ENCODE assay signal across 10 mouse cellular contexts in the genomic region with DNA sequence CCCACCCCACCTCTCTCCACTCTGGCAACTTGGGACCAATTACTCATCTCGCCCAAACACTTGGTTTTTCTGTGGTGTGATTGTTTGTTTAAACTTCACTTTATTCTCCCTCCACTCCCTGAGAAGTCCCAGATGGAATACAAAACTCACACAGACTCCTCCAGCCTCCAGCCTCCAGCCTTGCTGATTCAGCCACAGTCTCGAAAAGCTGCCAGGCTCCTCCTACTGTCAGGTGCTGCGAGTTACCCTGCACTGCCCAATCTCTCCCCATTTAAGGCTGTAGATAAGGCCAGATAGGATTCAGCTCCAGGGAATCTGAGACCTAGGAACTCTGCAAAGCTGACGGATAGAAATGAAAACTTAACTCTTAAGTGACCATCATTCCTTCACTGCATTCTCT.
A peak's percentile ranks its signal among the peaks of the same experiment; 100 is the strongest.
DNase-seq lines count a peak whose midpoint lies in the region; ATAC-seq lines count a peak whose summit lies in the region.
"Had no signal": no experiment of that assay in that cellular context is flagged by ENCODE, and none has a peak within 500 bp of the region (broad histone marks: within the 10 kb centered on the region; RNA-seq: fewer than 3 reads in every experiment).

No protein-coding gene starts in this region.

- H3K9ac ChIP-seq in forebrain, embryonic 15.5 days (replicated peaks): no peak overlapping the region
- H3K9ac ChIP-seq in forebrain, embryonic 13.5 days: no peak overlapping the region
- H3K9ac ChIP-seq in liver, embryonic 12.5 days: no peak overlapping the region
- no peak overlapping the region for H3K9ac ChIP-seq in embryonic facial prominence, embryonic 12.5 days

- H3K27me3 ChIP-seq in forebrain, embryonic 15.5 days: no peaks in the 10 kb centered on the region
- H3K27me3 ChIP-seq in forebrain, embryonic 13.5 days: no peaks in the 10 kb centered on the region
- no peaks in the 10 kb centered on the region for H3K27me3 ChIP-seq in liver, embryonic 12.5 days (replicated peaks)
- no peaks in the 10 kb centered on the region for H3K27me3 ChIP-seq in embryonic facial prominence, embryonic 12.5 days

- WGBS in forebrain, embryonic 15.5 days: 5% methylated on average over 4 of the region's 4 CpGs
- 8% methylated on average over 4 of the region's 4 CpGs for WGBS in forebrain, embryonic 13.5 days
- 11% methylated on average over 4 of the region's 4 CpGs for WGBS in liver, embryonic 12.5 days (ENCODE audit: insufficient replicate concordance)
- 2% methylated on average over 4 of the region's 4 CpGs for WGBS in embryonic facial prominence, embryonic 12.5 days

- H3K4me3 ChIP-seq in forebrain, embryonic 15.5 days: no peak overlapping the region
- H3K4me3 ChIP-seq in forebrain, embryonic 13.5 days: no peak overlapping the region
- H3K4me3 ChIP-seq in liver, embryonic 12.5 days: no peak overlapping the region
- H3K4me3 ChIP-seq in embryonic facial prominence, embryonic 12.5 days: no peak overlapping the region

- H3K27ac ChIP-seq in forebrain, embryonic 15.5 days (replicated peaks): 0 out of 2 replicates have a peak overlapping the region, but pooled peaks have one; percentile 3
- H3K27ac ChIP-seq in forebrain, embryonic 13.5 days: no peak overlapping the region
- H3K27ac ChIP-seq in liver, embryonic 12.5 days: no peak overlapping the region
- H3K27ac ChIP-seq in embryonic facial prominence, embryonic 12.5 days: no peak overlapping the region; the same call in 1 of the 2 replicates

- H3K4me2 ChIP-seq in forebrain, embryonic 15.5 days (replicated peaks): no peak overlapping the region
- no peak overlapping the region for H3K4me2 ChIP-seq in forebrain, embryonic 13.5 days
- H3K4me2 ChIP-seq in liver, embryonic 12.5 days: no peak overlapping the region
- no peak overlapping the region for H3K4me2 ChIP-seq in embryonic facial prominence, embryonic 12.5 days (replicated peaks)

- peak; percentile 10 for DNase-seq in liver
- DNase-seq in mesoderm, embryonic 11.5 days (ENCODE audit: low read depth, low spot score): peak; percentile 61
- no peak for DNase-seq in cerebellum, adult 9-11 months
- DNase-seq: spleen, adult 18-20 months had no signal

- no peak for ATAC-seq in forebrain, embryonic 15.5 days (replicated peaks)
- no peak for ATAC-seq in forebrain, embryonic 13.5 days
- ATAC-seq in liver, embryonic 12.5 days: no peak
- peak; percentile 64; the same call in 1 of the 2 replicates for ATAC-seq in embryonic facial prominence, embryonic 12.5 days (ENCODE audit: insufficient number of reproducible peaks, insufficient read depth, low FRiP score, low TSS enrichment)
- ATAC-seq in monocyte, adult 5-6 weeks (replicated peaks; ENCODE audit: insufficient number of reproducible peaks, low FRiP score, low TSS enrichment, poor library complexity, severe bottlenecking): no peak
- ATAC-seq: inflammation-experienced regulatory T-cells, adult 6 months had no signal

- H3K4me1 ChIP-seq in forebrain, embryonic 15.5 days: no peaks in the 10 kb centered on the region
- H3K4me1 ChIP-seq in forebrain, embryonic 13.5 days: no peaks in the 10 kb centered on the region; the same call in 1 of the 2 replicates
- H3K4me1 ChIP-seq in liver, embryonic 12.5 days: no peaks in the 10 kb centered on the region
- peaks cover 9% of the 10 kb centered on the region; the same call in 1 of the 2 replicates for H3K4me1 ChIP-seq in embryonic facial prominence, embryonic 12.5 days

- no peaks in the 10 kb centered on the region for H3K36me3 ChIP-seq in forebrain, embryonic 15.5 days
- no peaks in the 10 kb centered on the region for H3K36me3 ChIP-seq in forebrain, embryonic 13.5 days (ENCODE audit: poor library complexity, severe bottlenecking)
- no peaks in the 10 kb centered on the region for H3K36me3 ChIP-seq in liver, embryonic 12.5 days
- no peaks in the 10 kb centered on the region for H3K36me3 ChIP-seq in embryonic facial prominence, embryonic 12.5 days

- H3K9me3 ChIP-seq in forebrain, embryonic 15.5 days: no peaks in the 10 kb centered on the region
- no peaks in the 10 kb centered on the region for H3K9me3 ChIP-seq in forebrain, embryonic 13.5 days (replicated peaks)
- no peaks in the 10 kb centered on the region for H3K9me3 ChIP-seq in liver, embryonic 12.5 days (replicated peaks)
- H3K9me3 ChIP-seq in embryonic facial prominence, embryonic 12.5 days: no peaks in the 10 kb centered on the region
